Mouse (Mus musculus) kidney, postnatal 36 days (tissue): ENCODE results near the gene Arhgef39.
A peak's percentile ranks its signal among the peaks of the same experiment; 100 is the strongest.
"Not testable (repeated sequence)": the region's sequence is repeated elsewhere in the genome, so short reads cannot be mapped to it uniquely, and the experiment has no call there.

Experiments used
- DNase-seq, 2 experiments: peaks; one replicate each; pipeline ENCODE4 v3.0.0; 2021 to 2022; ENCODE audit warnings: mixed read lengths in 2 of 2

Gene Arhgef39

DNA sequence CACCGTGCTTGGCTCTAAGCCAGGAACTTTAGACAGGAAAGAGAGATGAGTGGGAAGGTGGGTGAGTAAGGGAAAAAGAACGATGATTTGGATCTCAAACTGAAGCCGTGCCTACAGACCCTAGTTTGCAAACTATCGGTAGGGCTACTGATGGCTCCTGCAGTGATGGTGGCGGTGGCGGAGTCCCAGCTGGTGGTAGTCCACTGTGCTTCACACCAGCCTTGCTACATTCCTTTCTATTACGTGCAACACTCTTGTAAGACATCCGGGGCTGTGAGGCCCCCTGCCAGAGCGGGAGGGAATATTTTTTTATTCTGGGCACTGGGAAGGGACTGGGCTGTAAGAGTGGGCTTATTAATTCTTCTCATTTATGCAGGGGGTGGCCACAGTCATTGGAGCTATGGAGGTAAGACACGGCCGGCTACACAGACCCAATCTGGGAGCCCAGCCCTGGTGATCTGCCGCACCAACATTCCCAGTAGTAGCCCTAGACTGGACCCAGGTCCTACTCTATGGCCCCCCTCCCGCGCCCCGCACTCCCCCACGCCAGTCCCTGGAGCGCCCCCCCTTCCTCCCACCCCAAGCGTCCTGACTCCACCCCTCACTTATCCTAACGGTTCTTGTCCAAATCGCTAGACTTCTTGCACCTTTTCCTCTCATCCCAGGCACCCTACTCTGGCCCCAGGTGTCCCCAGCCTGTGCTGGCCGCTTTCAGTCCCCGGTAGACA lies 8.6 kb upstream of the Arhgef39 start:
- peak in 1 of 2 experiments; percentile 33 for DNase-seq

DNA sequence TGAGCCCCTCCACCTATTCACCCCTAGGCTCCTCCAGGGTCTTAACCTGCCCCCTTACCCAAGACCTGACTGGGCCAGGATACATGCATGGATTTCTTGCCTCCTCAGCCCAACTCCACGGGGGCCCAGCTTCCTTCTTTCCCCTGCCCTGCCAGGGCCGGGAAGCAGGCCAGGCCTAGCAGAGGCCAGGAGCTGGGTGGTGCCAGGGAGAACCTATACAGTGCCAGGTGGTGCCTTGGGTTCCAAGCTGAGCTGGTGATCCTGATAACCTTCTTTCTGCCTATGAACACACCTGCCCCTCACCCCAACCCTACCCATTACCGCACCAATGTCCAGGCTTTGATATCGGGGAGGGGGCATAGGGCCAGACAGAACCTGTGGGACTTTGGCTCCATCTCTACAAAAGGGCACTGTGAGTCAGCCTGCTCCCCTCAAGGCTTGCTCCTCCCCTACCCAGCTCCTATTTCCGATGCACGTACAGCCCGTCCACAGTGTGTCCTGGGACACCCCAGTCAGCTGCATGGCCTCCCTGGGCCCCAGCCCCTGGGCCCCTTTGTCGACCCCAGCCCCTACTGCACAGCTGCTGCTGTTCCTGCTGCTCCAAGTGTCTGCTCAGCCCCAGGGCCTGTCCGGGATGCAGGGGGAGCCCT lies 7.2 kb upstream of the Arhgef39 start, which contains the start of gene Car9:
Gene Car9 (plus strand): TSS at position 431 of the 650 bp plus-strand sequence.
- no peak for DNase-seq

DNA sequence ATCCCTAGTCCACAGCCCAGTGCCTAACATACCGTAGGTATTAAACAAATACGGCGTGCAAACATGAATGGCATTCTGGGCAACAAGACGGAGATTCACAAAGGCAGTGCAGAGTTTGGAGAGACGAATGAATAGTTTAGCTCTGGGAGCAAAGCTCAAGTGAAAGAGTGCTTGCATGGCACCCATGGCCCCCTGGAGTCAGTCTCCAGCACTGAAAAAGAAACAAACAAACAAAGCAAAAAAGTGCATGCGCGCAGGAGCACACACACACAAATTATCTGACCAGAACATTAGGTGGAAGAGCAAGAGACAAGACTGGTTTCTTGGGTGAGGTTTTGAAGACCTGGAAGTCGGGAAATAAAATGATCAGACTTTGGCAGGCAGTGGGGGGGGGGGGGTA lies 6.6 kb upstream of the Arhgef39 start:
- DNase-seq = peak in 1 of 2 experiments; percentile 54

DNA sequence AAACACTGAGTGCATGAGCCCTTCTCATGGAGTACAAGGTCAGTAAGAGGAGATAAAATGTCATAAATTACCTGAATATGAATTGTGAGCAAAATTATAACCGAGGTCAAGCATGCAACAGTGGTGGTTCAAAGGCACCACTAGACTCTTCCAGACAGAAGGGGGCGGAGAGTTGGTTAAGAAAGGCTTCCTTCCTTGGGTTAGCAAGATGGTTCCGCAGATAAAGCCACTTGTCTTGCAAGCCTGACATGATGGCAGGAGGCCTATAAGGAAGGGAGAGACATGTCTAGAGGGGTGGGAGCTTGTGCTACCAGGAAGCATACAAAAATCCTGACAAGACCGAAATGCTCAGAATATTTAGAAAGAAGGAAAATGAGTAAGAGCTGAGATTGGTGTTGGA lies 4.8 kb upstream of the Arhgef39 start:
- no peak for DNase-seq

DNA sequence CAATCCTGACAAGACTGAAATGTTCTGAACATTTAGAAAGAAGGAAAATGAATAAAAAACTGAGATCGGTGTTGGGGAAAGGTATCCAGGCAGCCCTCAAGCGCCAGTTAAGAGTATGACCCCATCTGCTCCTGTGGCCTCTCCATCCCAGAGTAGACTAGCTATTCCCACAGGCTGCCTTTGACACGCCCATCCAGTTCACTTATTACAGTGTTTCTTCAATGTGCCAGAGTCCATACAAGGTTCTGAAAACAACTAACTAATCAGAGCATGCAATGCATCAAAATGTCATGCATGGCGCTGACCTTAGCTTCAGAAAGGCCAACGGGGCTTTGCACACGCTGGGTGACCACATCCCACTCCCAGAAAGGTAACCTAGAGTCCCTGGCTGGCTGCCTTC lies 4.0 kb upstream of the Arhgef39 start:
- DNase-seq = peak; percentile 42 to 53

DNA sequence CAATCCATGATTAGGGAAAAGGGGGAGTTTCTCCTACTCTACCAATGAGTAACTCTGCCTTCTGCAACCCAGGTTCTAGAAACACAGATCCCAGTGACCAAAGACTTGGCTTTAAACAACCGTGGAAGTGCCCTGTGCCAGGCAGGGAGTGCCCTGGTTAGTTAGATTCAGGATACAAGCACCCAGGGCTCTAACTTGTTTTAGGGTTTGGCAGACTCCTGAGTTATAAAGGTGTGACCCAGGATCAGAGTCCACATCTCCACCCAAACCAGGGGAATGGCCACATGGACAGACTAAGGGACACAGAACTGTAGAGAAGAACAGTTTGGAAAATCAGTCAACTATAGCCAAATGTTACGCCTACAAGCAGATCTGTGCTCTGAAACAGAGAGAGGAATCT lies 3.5 kb upstream of the Arhgef39 start:
- peak; percentile 67 to 78 for DNase-seq

DNA sequence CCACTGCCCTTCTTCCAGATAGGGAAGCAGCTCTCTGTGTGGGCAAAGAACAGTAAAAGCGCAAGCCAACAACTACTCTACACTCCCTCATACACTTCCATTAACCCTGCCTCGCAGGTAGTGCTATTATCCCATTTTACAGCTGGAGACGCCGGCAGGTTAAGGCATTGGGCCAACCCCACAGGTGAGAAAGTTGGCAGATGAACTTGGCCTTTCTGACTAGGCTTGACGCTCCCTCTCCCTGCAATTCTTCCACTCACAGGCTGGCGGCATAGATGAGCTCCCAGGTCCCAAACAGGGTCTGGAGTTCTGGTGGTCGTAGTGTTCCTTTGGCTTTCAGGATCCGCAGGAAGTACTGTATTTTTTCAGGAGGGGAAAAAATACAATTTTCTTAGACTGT lies 512 bp downstream of the Arhgef39 start:
- DNase-seq = peak in 1 of 2 experiments; percentile 70

DNA sequence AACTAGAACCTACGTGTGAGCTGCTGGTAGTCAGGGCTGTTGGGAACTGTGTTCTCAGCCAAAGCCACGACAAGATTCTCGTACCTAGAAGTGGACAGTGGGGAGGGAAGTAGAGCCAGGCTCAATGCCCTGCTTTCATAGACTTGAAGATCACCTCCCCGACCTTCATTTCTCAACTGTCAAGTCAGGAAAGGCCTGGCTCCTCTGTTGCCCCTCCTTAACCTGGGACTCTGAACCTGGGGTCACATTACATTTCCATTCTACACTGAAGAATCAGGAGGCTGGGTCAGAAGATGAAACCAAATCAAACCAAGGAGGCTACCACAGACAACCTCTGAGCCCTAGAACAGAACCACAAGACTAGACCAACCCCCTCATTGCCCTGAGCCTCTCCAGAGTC lies 1.5 kb downstream of the Arhgef39 start:
- DNase-seq = peak; percentile 42 to 58

DNA sequence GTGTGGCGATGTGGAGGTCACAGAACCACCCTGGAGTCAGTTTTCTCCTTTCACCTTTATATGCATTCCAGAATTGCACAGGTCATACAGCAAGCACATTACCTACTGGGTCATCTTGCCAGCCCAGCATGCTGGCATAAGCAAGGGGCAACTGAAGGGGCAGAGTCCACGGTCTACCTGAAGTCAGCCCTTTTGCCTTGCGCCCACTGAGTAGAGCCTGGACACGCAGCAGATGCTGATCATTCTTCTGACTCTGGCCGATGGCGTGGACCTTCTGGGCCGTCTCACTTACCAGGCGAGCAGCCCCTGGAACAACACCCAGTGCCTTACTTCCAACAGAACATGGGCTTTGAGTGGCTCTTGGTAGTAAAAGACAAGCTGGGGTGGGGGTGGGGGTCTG lies 2.1 kb downstream of the Arhgef39 start:
- DNase-seq = peak; percentile 70 to 71

DNA sequence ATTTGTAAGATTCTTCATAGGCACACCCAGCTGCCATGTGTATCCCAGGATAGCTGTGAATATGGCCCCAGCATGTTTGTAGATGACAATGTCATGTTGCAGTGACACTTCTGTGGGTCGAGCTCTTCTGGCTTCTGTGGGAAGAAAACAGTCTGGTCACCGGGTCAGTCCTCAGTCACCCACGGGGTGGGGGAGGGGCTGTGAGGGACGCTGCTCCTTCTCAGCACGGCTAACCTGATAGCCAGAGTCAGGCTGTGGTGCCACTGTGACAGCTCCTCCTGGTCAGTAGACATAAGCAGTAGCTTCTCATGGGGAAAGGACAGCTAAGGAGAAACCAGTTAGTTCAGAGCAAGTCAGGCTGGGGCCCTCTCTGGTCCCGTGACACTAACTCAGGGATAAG lies 2.9 kb downstream of the Arhgef39 start:
- DNase-seq = peak in 1 of 2 experiments; percentile 62

DNA sequence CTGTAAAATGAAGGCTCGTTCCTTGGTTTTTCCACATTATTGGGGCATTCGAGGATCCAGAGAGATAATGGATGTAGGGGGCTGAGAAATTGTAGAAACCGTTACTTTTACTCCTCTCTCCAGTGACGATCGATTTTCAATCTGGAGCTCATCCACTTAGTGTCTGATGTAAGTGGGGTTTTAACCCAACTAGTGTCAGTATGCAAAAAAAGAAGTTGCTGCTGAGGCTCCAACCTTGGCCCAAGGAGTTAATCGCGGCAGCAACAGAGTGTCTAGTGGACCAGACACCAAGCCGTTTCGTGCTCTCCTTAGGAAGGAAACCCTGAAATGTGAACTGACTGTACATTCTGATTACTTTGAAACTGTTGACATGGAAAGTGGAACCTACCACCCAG lies 5.7 kb downstream of the Arhgef39 start:
- DNase-seq = no peak

DNA sequence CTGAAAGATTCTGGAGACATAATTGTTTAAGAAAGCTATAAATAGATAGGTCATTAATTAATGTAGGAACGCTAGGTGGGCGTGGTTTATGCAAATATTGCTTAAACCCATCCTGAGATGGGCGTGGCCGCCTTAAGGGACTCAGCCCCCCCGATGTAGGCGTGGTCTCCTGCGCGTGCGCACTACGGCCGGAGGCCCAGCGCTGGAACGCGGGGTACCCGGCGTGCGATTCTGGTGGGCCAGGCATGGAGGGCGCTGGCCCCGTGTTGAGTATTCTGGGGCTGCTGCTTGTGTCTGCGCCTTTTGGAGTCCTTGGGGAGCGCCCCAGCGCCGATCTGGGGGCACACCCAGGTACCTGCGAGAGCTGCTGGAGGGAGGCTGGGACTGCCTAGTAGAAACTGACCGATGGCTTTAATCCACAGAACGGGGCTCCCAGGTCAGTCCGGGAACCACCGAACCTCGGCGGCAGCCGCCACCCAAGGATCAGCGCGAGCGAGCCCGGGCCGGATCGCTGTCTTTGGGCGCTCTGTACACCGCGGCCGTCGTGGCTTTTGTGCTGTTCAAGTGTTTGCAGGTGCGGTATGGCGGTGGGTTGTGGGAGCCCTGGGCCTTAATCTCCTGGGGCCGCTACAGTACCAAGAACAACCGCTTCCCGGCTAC lies 6.2 kb downstream of the Arhgef39 start:
- DNase-seq = peak; percentile 96 to 98

DNA sequence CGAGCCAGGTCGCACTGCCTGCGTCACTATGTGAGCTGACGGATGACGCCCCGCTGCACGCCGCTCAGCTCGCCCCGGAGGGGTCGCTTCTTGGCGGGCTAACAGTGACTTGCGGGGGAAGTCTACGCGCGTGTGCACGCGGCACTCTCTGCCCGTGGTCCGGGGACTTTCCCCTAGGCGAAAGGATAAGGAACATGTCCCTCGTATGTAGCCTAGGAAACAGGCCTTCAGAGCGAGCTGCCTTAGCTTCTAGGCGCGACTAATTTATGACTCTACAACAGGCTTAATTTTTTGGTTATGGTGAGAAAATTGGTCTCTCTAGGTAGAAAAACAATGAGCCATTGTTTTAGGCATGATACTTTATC lies 6.7 kb downstream of the Arhgef39 start, which contains the start of gene Ccdc107:
Gene Ccdc107 (plus strand): TSS at position 80 of the 365 bp plus-strand sequence.
- peak; percentile 94 to 96 for DNase-seq

DNA sequence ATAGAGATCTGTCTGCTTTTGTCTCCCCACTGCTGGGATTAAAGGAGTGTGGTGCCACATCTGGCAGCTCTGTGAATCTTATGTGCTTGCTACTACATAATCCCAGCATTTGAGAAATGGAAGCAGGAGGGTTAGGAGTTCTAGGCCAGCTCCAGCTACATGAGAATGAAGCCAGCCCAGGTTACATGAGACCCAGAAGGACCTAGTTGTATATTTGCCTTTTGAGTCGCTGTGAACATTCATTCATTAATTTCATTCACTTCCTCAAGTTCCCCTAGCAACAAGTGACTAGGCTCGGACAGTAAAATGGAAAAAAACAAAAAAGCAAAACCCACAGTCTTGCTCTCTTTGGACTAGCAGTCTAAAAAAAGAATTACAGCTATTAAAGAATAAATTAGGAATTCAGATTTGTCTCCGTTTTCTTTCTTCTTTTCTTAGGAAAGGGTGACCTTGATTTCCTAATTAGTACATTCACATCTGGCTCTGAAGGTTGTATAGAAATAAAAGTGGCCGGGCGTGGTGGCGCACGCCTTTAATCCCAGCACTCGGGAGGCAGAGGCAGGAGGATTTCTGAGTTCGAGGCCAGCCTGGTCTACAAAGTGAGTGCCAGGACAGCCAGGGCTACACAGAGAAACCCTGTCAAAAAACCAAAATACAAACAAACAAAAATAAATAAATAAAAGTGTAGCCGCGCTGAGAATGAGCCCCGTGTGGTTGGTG lies 7.2 kb downstream of the Arhgef39 start:
- DNase-seq = no peak

DNA sequence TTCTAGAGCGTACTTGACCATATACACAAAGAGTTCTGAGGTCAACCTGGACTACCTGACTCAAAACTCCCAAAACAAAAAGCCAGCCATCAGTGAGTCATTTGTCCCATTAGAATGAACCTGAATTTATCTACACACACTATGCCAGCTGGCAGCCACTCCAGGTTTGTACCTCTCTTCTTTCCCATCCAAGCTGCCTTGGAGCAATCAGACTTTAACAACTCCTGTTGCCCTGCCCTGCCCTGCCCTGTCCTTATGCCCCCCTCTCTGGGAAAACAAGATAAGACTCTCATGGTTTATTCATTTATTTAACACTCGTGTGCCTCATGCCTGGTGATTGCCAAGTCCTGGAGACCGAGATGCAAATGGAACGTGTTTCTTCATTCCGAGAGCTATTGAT lies 8.7 kb downstream of the Arhgef39 start:
- DNase-seq = no peak

DNA sequence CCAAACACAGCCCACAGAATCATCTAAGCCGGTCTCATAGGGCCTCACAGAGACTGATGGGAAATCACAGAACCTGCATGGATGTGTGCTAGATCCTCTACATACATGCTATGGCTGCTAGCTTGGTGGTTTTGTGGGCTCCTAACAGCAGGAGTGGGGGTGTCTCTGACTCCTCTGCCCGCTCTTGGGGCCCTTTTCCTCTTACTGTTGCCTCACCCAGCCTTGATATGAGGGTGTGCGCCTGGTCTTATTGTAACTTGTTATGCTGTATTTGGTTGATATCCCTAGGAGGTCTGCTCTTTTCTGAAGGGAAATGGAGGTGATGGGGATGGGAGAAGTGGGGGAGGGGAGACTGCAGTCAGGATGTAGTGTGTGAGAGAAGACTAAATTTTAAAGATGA lies 9.9 kb downstream of the Arhgef39 start:
- DNase-seq = no peak

DNA sequence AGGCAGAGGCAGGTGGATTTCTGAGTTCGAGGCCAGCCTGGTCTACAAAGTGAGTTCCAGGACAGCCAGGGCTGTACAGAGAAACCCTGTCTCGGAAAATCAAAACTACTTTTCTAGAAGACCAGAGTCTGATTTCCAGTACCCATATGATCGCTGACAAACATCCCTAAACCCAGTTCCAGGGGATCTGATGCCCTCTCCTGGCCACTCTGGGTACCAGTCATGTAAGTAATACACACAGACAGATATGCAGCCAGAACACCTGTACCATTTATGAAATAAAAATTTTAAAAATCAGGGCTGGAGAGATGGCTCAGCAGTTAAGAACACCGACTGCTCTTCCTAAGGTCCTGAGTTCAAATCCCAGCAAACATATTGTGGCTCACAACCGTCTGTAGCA lies 13.8 kb downstream of the Arhgef39 start:
- DNase-seq = not testable (repeated sequence)

DNA sequence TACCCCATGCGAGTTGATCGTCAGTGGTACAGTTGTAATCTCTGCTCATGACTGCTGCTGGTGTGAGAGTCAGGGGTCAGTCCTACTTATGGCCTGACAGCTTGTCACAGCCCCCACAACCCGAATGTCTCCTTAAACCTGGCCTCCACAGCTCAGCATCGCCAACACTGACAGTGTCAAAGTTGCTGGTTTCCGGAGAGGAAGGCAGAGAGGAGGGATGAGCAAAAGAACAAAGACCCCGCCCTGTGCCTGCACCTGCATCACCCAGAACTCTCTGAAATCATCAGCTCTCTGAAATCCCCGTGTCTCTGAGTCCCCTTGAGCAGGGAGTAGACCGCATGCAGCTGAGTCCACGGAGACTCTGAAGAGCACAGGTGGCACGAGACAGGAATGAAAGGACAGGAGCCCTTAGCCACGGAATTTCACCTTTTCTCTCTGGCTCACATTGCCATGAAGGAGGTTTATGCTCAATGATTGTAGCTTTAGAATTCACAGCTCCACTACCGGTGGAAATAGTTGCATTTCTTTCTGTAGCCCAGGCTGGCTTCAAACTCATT lies 15.9 kb downstream of the Arhgef39 start, which contains the start of gene Sit1:
Gene Sit1 (minus strand): TSS at position 200 of the 557 bp plus-strand sequence.
- no peak for DNase-seq

DNA sequence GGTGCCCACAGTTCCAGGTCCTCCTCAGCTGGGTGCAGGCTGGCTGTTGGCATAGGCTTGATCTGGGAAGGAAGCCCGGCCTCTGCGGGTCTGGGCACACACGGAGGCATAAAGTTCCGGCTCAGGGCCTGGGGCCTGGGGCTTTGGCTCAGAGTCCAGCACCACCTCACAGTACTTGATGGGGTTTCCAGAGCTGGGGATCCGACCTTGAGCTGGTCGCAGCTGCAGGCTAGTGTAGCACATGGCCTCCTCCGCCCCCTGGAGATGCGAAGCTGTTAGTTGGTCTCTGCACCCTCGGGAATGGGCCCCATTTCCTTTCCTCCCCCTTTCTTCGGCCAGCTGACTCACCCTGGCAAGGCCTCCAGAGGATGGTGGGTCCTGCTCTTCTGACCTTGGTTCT lies 16.9 kb downstream of the Arhgef39 start:
- no peak for DNase-seq

DNA sequence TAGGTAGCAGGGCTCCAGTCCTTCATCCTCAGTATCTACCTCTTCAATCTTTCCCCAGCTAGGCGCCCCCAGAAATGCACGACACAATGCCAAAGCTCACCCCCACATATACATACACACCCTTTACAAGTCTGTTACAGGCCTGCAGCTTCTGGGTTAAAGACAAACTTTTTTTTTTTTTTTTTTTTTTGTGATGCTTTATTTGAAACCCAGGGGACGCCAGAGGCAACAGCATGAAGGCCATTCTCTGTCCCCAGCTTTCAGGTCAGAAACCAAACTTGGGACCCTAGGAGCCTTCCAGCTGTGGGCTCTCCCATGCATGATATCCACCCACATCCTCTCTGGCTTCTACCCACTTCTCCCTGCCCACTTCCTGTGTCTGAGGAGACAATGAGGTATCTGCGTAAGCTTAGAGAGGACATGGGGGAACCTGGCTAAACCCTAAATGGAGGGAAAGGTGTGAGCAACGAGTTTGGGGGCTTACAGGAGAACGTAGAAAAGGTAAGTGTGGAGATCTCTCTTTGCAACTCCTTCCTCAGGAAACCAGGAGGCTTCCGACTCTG lies 17.5 kb downstream of the Arhgef39 start:
- DNase-seq = no peak

DNA sequence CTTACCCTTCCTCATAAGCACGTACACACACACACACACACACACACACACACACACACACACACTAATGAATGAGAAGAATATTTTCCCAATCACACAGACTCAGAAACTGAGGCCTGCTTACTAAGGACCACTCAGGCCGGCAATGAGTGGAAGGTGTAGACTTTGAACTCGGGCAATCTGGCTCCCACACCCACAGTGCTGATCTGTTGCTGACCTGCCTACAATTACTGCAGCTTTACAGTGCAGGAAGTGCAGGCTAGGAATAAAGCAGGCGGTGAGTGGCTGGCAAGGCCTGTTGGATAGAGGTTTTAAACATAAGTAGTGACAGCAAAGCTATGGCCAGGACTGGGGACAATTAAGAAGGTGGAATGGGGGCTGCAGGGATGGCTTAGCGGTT lies 18.5 kb downstream of the Arhgef39 start:
- no peak for DNase-seq
